Mouse (Mus musculus) kidney, adult 2 months (tissue): ENCODE results near the gene Hsph1.

Source experiments
- CTCF ChIP-seq: fragments of 200-500 bp; conservative IDR thresholded peaks from 2 replicates; pipeline ENCODE4 v1.5.1; 2011; ENCODE audit warnings: low read depth, mild to moderate bottlenecking, control low read depth, low read length, moderate library complexity, mixed read lengths; ENCODE audit not compliant: insufficient read depth, insufficient read length
- POLR2A ChIP-seq: fragments of 200-500 bp; IDR thresholded peaks from one replicate; pipeline ENCODE4 v1.6.1; 2011; ENCODE audit warnings: low read depth, low read length, control low read depth

GRCm38 (mm10) chr5:149577449-149577848 lies 58.7 kb downstream of the Hsph1 start:
- TF ChIP-seq POLR2A (no peak), CTCF (no peak)
